Mouse (Mus musculus) myocyte (in vitro differentiated cells): ENCODE results near the gene Atg13.

Source experiments
- MAX ChIP-seq: IDR thresholded peaks from one replicate; pipeline ENCODE4 v1.6.1; 2011; ENCODE audit warnings: low read depth, mild to moderate bottlenecking, control low read depth
- MYOD1 ChIP-seq, 3 experiments: IDR thresholded peaks; one replicate each; pipeline ENCODE4 v1.6.1; 2011; ENCODE audit warnings: control low read depth in 2 of 3, low read depth in 2 of 3, mild to moderate bottlenecking in 2 of 3, moderate library complexity in 1 of 3; ENCODE audit not compliant: insufficient read length in 2 of 3, control insufficient read depth in 1 of 3
- MYOG ChIP-seq, 3 experiments: IDR thresholded peaks; one replicate each; pipeline ENCODE4 v1.6.1; 2011; ENCODE audit warnings: control low read depth in 2 of 3, low read depth in 2 of 3, mild to moderate bottlenecking in 2 of 3; ENCODE audit not compliant: insufficient read length in 2 of 3, control insufficient read depth in 1 of 3, insufficient read depth in 1 of 3
- POLR2A ChIP-seq: IDR thresholded peaks from one replicate; pipeline ENCODE4 v1.6.1; 2011; ENCODE audit warnings: low read depth, mild to moderate bottlenecking, control low read depth, moderate library complexity; ENCODE audit not compliant: insufficient read length
- POLR2AphosphoS2 ChIP-seq: IDR thresholded peaks from one replicate; pipeline ENCODE4 v1.6.1; 2011; ENCODE audit warnings: low read depth, control low read depth; ENCODE audit not compliant: insufficient read length
- REST ChIP-seq: IDR thresholded peaks from one replicate; pipeline ENCODE4 v1.6.1; 2011; ENCODE audit warnings: mild to moderate bottlenecking, control low read depth, moderate library complexity; ENCODE audit not compliant: insufficient read depth, insufficient read length
- TCF12 ChIP-seq: IDR thresholded peaks from one replicate; pipeline ENCODE4 v1.6.1; 2011; ENCODE audit warnings: mild to moderate bottlenecking, control low read depth; ENCODE audit not compliant: poor library complexity, insufficient read depth, severe bottlenecking
- USF1 ChIP-seq: IDR thresholded peaks from one replicate; pipeline ENCODE4 v1.6.1; 2011; ENCODE audit warnings: low read depth, mild to moderate bottlenecking, control low read depth, moderate library complexity

- TF ChIP-seq POLR2A (peak; percentile 81), REST (no peak), MYOD1 (IDR thresholded peaks at IDR 0.05; ENCODE audit: control insufficient read depth in 1 of 3, insufficient read length in 2 of 3, low read depth in 2 of 3) (no peak), MAX (no peak), TCF12 (no peak), USF1 (no peak), POLR2AphosphoS2 (peak; percentile 87), MYOG (IDR thresholded peaks at IDR 0.05; ENCODE audit: control insufficient read depth in 1 of 3, insufficient read depth in 1 of 3, insufficient read length in 2 of 3, low read depth in 2 of 3) (peak in 1 of 3 experiments; percentile 23)
Observed at GRCm38 (mm10) chr2:91664780-91665179, 45.6 kb downstream of the Atg13 start.
